Mouse (Mus musculus): ENCODE data around the gene Aox2.
A peak's percentile ranks its signal among the peaks of the same experiment; 100 is the strongest.

Aox2 gene

DNA sequence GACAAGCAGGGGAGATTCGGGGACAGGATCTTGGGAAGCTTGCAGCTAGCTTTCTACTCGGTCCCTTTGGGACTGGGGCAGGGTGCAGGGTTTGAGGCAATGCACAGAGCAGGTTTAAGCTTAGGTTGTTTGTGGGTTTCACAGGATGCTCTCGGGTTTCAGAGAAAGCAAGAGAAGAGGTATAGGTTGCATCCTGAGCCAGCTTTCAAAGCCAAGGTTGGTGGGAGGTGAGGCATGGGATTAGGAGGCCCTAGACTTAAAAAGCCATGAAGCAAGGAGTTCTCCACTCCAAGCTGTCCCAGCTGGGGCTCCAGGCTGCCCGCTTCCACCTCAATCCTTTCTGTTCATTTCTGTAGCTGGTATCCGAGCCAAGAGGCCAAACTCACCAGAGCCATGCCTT, at the start of gene Aox2:
Gene Aox2 (plus strand): TSS at position 301 of the 400 bp plus-strand sequence.
- no peak for DNase-seq

DNA sequence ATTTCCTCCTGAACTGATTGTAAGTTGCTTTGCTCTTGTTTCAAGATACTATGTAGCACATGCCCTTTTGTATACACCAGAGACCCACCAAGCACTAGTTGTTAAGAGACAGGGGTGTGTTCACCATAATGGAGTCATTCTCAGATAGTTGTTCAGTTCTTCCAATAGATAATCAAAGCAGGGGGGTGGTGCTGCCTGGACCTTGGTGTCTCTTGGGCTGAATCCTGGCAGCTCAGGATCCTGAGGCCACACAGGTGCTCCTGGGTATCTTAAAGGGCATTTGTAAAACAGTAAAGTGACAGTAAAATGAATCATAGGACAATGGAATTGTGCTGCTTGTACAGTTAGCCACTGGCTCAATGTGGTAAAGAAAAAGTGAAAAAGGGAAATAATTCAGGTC, 49.2 kb upstream of the Aox2 start:
- DNase-seq: no peak

DNA sequence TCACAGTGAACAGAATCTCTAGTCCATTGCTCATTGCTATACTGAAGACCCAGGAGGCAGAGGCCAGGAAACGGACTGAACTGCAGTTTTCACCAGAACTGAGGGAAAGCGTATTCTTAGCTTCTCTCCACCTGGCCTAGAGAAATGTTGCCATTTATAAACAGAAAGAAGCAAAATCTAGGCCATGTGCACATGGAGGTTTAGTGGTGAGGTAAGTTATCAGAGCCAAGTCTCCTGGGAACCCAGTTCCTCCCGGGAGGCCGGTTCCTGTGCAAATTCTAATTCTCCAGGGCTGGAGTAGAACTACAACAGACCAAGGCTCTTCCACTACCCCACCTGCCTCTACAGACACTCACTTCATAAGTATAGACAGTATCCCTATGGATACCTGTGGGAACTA, 48.4 kb upstream of the Aox2 start:
- no peak for DNase-seq

DNA sequence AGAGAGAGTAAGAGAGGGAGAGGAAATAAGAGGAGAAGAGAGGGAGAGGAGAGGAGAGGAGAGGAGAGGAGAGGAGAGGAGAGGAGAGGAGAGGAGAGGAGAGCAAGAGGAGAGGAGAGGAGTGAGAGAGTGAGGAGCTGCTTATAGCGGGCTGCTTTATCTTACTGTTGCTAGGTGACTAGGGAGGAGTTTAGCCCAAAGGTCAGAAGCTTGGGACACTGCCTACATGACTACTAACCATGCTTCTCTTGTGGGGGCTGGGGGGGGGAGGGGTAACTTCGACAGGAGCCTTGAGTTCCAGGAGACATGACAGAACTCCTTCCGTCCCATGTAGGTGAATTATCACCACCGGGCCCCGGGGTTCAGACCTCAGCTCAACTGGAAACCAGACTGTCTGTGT, 47.6 kb upstream of the Aox2 start:
- DNase-seq: no peak

DNA sequence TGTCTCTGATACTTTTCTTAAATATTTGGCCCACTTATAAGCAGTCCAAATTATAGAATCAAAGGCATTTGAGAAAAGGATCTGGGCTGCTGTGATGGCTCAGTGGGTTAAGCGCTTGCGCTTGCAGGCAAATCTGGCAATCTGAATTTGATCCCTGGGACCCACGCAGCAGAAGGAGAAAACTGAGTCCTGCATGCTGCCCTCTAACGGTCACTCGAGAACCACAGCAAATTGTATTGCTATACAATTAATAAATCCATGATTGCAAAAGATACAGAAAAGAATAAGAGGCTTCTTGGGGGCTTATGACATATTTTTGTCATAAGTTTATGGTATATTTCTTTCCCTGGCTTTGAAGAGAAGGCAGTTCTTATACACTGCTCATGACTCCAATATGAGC, 42.7 kb upstream of the Aox2 start:
- no peak for DNase-seq

DNA sequence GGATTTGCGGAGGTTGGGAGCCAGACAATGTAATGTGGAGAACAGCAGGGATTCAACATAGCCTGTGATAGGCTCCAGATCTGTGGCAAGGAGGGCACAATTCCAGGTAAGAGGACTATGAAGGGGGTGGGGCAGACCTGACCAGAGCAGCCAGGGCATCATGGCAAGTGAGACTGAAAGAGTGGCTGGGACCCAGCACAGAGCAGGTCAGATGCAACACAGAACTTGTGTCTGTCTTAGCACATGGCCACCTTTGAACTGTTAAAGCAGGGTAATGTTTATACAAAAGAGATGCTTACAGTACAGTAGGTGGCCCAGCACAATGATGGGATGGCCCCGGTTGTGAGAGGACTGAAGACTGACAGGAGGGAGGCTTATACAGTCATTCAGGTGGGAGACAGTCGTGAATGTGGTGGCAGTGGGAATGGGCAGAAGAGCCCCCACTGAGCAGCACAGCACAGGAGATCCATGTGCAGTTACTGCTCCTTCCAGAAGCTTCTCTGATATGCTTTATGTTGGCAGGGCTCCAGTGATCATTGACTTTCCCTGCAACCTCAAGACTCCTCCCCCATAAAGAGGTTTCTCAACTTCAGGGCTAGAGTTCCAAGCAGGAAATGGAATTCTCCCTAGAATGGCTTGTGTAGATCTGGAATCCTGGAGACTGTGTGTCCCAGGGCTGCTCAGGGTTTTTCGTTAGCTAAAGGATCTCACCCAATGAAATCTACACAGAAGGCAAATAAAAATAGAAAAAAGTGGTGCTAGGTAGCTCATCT, 40.4 kb upstream of the Aox2 start:
- DNase-seq: no peak

DNA sequence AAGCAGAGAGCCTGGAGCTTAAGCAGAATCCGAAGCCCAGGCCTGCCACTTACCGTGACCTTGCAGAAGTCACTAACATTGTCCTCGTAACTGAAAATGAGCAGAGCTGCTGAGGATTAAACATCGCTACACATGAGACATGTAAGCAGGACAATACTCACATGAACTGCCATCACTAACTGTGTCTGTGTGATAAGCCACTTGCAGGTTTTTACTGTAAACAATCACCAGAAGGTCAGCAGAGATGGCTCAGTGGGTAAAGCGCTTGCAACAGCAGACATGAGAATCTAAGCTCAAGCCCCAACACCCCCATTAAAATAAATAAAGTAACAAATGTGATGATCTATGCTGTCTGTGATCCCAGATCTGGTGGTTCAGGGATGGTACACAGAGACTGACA, 39.7 kb upstream of the Aox2 start:
- DNase-seq: no peak

DNA sequence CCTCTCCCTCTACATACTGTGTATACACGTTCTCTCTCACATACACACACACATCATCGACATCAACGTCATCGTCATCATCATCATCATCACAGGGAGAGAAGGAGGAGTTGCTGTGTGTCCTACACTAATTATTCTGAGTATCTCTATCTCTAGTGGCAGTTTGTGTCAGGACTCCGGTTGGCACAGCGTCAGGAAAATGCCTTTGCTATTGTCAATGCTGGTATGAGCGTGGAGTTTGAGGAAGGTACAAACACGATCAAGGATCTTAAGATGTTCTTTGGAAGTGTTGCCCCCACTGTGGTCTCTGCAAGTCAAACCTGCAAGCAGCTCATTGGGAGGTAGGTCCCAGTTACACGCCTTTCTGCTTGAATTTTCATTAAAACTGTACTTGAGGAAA, 39.2 kb upstream of the Aox2 start:
- DNase-seq: no peak

DNA sequence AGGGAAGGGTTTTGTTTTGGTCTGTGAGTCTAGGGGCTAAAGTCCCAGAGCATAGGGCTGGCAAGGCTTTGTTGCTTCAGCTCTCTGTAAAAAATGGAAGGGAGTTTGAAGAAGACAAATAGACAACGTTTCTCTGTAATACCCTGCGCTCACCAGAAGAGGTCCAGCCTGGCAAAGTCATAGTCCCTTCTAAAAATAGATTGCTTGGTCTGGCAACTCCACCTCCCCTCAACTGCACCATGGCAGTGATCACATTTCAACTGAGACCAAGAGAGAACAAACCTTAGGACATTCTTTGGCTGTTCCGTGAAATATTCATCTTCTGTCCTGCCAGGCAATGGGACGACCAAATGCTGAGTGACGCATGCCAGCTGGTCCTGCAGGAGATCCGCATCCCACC, 37.8 kb upstream of the Aox2 start:
- no peak for DNase-seq

DNA sequence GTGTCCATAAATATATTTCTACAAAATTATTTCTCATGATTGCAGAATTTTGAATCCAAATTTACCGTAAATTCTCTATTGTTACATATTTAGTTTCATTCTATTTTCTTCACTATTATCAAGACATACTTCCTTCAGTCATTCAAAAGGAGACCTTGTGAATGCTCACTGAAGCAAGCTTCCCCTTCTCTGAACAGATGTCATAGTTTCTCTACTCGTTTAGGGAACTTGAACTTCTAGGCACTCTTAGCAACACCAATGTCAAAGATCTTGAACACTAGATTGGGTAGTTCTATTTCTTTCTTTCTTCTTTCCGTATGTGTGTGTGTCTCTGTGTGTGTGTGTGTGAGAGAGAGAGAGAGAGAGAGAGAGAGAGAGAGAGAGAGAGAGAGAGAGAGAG, 33.6 kb upstream of the Aox2 start:
- no peak for DNase-seq

DNA sequence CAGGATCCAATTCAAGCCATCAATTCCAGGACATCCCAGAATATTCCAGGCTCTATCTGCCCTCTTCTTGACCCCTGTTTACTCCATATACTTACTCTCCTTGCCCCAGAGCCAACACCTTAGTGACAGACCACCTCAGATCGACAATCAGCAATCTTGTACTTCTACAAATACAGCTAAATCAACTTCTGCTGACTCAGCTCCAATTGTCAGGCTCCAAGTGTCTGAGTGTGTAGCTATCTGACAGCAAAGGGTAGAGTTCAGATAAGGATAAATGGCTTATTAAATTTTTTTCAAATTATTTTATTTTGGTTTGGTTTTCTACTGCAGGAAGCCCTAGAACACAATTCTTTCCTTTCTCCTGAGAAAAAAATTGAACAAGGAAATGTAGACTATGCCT, 29.6 kb upstream of the Aox2 start:
- DNase-seq: no peak

DNA sequence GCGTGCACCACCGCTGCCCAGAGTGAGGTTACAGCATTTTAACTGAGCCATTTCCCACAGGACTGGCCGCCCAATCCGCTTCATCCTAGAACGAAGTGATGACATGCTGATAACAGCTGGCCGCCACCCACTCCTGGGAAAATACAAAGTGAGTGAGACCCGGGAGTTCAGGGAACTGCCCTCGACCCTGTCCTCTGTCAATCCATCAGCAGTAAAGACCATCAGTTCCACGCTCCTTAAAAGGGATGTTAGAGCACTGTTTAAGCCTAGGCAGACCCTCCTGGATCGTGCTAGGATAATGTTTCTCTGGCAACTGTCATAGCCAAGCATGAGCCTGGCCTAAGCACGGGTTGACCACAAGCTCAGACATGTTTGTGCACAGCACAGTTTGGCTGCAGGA, 24.7 kb upstream of the Aox2 start:
- DNase-seq: no peak

DNA sequence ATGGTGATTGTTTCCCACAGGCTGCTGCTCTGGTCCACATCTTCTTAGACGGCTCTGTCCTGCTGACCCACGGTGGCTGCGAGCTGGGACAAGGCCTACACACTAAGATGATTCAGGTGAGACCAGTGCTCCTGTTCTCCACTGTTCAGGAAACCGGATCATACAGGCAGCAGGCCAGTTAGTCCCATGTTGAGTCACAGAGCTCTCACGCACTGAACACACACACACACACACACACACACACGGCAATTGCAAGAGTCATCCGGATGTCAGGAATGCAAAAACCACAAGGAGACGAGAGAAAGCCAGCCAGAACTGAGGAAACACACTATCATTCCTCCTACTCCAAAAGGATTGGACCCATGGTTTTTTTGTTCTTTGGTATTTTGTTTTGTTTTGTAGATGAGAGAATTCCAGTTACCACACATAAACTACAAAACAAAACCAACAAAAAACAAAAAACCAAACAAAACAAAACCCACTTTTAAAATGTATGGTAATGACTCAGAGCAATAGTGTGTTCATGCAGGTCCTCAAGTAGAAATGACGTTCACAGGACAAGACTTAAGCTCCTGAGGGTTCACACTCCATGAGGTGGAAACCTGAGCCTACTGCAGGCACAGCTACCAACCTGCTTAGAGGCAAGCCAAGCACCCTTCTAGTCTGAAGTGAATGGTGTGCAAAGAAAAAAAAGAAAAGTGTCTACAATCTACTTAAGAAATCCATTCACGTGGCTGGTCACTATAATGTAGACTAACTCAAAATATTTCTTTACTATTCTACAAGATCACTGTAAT, 20.7 kb upstream of the Aox2 start:
- DNase-seq: no peak

DNA sequence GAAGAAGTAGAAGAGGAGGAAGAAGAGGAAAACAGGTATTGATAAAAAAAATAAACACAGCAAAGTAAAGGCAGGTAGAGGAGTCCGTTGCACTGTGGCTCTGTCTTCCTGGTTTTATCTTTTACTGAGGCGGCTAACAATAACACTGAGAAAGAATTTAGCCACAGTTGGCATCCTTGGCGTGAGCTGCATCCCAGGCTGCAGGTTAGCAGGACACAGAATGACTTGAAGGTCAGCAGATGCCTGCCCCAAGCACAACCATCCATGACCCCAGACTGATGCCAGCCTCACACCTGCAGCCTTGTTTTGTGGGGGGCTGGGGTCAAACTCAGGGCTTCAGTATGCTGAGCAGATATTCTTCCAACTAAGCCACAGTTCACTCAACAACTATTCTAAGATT, 17.8 kb upstream of the Aox2 start:
- DNase-seq: no peak

DNA sequence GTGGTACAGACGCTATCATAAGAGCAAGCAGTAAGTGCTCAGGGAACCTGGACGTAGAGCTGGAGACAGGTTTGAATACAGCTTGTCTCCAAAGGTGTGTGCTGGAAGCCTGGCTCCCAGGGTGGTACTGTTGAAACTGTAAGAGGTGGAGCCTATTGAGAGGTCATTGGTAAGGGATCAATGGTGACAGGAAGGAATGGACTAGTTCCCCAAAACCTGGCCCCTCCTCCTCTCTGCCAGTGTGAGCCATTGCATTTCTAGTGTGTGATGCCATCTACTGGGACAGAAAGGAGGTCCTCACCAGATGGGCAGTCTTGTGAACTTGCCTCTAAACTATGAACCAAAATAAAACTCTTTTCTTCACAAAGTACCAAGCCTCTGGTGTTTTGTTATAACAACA, 9.9 kb upstream of the Aox2 start:
- no peak for DNase-seq

DNA sequence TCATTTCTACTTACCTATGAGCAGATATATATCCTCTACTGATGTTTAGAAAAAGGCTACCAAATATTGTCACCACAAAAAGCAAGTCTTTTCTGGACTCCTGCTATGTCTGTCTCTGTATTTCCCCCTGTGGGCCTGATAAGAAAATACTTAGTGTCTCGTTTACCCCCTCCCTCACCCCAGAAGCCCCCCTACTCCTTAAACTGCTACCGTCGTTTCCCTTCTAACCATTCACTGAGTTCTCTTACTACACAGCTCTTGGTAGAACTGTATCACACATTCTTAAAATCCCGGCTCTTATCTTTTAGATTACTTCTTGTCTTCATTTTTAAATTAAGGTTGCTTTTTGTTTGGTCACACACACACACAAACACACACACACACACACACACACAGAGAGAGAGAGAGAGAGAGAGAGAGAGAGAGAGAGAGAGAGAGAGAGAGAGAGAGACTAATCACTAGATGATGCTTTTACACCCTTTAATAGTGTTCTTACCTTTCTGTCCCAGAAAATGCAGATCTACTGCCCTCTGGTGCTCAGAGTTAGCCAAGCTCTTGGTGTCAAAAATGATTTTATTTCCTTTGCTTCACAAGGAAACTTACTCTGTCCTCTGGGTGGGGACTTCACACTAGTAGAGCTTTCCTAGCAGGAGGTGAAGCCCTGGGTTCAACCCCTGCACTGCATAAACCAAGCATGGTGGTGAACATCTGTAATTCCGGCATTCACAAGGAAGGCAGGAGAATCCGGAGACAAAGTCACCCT, 7.1 kb upstream of the Aox2 start:
- DNase-seq: peak; percentile 55

DNA sequence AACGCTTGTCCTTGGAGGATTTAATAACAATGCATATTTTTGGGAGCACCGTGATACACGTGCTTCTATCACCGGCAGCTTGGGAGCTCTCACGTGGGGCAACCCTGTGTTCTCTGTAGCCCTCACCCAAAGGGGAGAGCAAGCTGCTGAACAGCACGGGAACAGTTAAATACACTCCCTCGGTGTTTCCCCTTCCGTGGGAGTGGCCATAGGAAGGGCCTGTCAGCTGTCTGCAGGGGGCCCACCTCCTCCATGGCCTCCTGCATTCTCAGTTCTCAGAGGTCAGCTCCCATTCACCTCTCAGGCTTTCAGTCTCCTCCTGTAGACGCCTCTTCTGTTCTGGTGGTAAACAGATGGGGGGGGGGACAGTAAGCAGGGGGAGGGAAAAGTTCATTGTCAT, 2.2 kb upstream of the Aox2 start:
- DNase-seq: no peak

DNA sequence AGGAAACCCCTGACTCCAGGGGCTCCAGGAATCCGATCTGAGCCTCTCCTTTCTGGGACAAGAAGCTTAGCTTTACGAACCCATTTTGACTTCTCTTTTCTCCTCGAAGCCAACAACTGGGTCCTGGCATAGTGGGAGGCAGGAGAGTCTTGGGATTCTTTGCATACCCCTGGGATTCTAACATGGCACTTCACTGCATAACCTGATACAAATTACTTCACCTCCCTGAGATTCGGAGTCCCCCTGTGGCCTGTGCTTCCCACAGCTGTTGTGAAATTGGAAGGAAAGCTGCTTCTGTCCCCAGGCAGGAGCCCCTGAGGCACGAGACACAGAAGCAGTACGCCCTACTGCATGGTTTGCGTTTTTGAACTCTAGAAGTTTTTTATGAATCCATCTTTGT, 387 bp downstream of the Aox2 start:
- DNase-seq: no peak

DNA sequence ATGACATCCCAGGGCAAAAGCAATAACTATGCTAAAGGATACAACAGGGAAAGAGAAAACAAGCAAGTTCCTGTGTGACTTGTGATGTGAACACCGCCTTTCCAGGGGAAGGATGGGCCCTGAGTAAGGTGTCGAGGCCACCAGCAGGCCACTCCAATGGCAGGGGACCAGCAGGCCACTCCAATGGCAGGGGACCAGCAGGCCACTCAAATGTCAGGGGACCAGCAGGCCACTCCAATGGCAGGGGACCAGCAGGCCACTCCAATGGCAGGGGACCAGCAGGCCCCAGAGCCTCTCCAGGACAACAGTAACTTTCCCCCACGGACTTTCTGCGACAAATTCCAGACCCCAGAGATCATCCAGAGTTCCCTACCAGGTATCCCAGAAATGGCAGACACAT, 2.3 kb downstream of the Aox2 start:
- DNase-seq: no peak

DNA sequence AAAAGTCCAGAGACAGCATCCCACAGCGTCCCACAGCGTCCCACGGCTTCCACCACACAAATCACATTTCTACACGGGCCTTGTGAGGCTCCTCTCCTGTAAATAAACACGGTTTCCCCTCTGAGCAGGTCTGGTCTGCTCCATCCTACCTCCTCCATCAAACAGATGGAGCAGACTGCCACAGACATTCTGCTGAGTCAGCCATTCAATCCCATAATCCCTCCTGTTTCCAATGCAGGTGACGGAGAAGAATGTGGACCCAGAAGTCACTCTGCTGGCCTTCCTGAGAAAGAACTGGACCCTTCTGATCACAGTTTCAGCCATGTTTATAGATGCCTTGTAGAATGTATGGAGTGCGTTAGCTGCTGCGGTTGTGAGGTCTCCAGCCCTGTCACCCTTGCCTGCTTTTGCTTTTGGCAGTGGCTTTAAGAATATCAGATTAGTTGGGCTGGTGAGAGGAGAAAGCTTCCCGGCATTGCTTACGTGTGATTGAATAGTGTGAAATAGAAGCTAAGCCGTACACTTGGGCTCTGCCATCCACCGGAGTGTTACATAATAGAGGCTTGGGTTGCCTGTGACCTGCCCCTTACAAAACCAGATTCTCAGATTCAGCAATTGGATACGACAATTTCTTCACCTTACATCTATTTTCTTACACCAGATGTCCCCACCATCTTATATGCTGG, 3.0 kb downstream of the Aox2 start:
- no peak for DNase-seq

DNA sequence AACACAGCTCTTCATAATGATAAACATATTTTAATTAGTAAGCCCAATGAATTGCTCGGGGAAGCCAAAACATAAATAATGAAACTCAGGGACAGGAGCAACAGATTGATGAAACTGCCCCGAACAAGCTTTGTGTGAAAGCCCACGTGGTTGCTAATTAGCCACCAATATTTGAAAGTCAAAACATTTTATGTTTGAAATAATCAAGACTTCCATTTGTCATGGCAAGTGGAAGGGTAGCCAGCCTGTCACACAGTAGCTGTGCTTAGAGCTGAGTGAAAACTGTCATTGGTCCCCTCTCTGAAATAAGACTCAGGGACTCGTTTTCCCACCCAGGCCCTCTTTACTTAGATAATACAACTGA, 3.5 kb downstream of the Aox2 start:
- DNase-seq: no peak

DNA sequence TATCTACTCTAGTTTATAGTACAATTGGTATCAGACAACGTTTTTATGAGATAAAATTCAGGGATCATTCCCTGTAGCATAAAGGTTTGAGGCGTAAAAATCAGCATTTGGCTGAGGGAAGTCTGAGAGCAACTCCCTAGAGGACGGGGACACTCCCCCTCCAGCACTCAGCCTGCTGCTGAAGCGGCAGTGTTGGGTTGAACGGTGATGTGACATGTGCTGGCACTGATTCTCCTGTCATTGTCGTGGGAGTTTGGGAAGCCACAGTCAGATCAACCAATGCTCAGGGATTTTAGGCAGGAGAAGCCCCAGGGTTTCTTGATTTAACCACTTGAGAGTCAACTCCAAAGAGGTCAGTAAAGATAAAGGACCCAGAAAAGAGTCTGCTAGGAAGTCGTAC, 6.4 kb downstream of the Aox2 start:
- no peak for DNase-seq

DNA sequence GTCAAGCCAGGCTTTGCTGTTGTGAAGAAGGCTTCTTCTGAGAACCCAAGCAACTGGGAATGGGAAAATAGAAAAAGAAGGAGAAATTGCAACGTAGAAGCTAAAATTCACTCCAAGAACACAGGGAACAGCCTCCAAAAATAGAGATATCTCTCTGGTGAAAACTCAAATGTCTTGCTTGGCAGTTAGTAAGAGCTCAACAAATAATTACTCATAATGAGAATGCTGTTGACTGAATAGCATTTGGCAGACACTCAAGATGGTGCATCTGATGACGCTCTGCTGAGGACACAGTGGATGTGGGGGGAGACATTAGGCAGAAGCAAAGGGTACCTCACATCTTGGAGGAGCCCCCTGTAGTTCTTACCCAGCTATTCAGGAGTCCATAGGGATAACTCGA, 10.0 kb downstream of the Aox2 start:
- DNase-seq: no peak

Measured in right cerebral cortex, adult 18-20 months (tissue).